Mouse (Mus musculus) intestine, embryonic 15.5 days (tissue): ENCODE data around the gene Gm49403. TPM values are rescaled to one million over a fixed set of nuclear protein-coding genes. Genes with fewer than 3 reads are reported as not detected.
"Not testable (repeated sequence)": the region's sequence is repeated elsewhere in the genome, so short reads cannot be mapped to it uniquely, and the experiment has no call there.

ENCODE experiments used
- ATAC-seq: fragments of 200-750 bp; cut with Nextera tagmentation; 2 replicates; pipeline ENCODE4 v1.8.0; 2017; ENCODE audit warnings: moderate TSS enrichment, moderate library complexity
- H3K27ac ChIP-seq: fragments of 300-500 bp; sonication (generic); 2 replicates; pipeline ENCODE4 v1.5.1; 2015; ENCODE audit warnings: mild to moderate bottlenecking, inconsistent platforms
- H3K27me3 ChIP-seq: fragments of 300-500 bp; sonication (generic); replicated peaks from 2 replicates; pipeline ENCODE4 v1.6.1; 2015; ENCODE audit warnings: inconsistent platforms
- H3K36me3 ChIP-seq: fragments of 300-500 bp; sonication (generic); 2 replicates; pipeline ENCODE4 v1.6.1; 2015; ENCODE audit warnings: inconsistent platforms
- H3K4me1 ChIP-seq: fragments of 300-500 bp; sonication (generic); replicated peaks from 2 replicates; pipeline ENCODE4 v1.6.1; 2015; ENCODE audit warnings: inconsistent platforms
- H3K4me2 ChIP-seq: fragments of 300-500 bp; sonication (generic); replicated peaks from 2 replicates; pipeline ENCODE4 v1.6.1; 2015; ENCODE audit warnings: mild to moderate bottlenecking, inconsistent platforms
- H3K4me3 ChIP-seq: fragments of 300-500 bp; sonication (generic); replicated peaks from 2 replicates; pipeline ENCODE4 v1.5.1; 2015; ENCODE audit warnings: inconsistent platforms
- H3K9ac ChIP-seq: fragments of 300-500 bp; sonication (generic); 2 replicates; pipeline ENCODE4 v1.6.1; 2015; ENCODE audit warnings: inconsistent platforms
- H3K9me3 ChIP-seq: fragments of 300-500 bp; sonication (generic); 2 replicates; pipeline ENCODE4 v1.6.1; 2016; ENCODE audit warnings: inconsistent platforms
- WGBS: fragments of 180-500 bp; shearing (Covaris S2); methylation state at CpG from one replicate; pipeline ENCODE4 v1.1.7; 2015; 5-methylcytosine and 5-hydroxymethylcytosine counted together
- polyA plus RNA-seq: library from polyadenylated mRNA; unstranded; fragments of >200 nt; fragmentation: Nextera tagmentation; extraction: Ambion mirVana; gene quantifications from 2 replicates; pipeline ENCODE4 v1.2.1, GENCODE M21; 2015

Gene Gm49403
- not detected in 2 replicates for polyA plus RNA-seq

- Histone ChIP-seq H3K36me3 (no peaks in the 10 kb centered on the region), H3K4me3 (no peak within 1 kb of the TSS), H3K9me3 (no peaks in the 10 kb centered on the region), H3K27me3 (no peaks in the 10 kb centered on the region), H3K27ac (no peak within 1 kb of the TSS), H3K9ac (no peak within 1 kb of the TSS), H3K4me1 (peaks cover 13% of the 10 kb centered on the region; the same call in 1 of the 2 replicates), H3K4me2 (no peak within 1 kb of the TSS)
- 75% methylated on average over 3 of the region's 3 CpGs for WGBS
- ATAC-seq: no peak
Observed at GRCm38 (mm10) chr19:8883616-8884015, at the start of gene Gm49403, which contains the start of gene Lbhd1. TSS of gene Gm49403 (plus strand) at chr19:8883930. TSS of gene Lbhd1 (plus strand) at chr19:8883732.

- peaks cover 29% of the 10 kb centered on the region for H3K36me3 ChIP-seq
- H3K27me3 ChIP-seq, H3K4me3 ChIP-seq, H3K9ac ChIP-seq, H3K27ac ChIP-seq, ATAC-seq, H3K9me3 ChIP-seq, H3K4me2 ChIP-seq: not testable (repeated sequence)
- H3K4me1 ChIP-seq: peaks cover 12% of the 10 kb centered on the region
- 94% methylated on average over 10 of the region's 10 CpGs for WGBS
Observed at GRCm38 (mm10) chr19:8836327-8836726, 47.4 kb upstream of the Gm49403 start.

DNA sequence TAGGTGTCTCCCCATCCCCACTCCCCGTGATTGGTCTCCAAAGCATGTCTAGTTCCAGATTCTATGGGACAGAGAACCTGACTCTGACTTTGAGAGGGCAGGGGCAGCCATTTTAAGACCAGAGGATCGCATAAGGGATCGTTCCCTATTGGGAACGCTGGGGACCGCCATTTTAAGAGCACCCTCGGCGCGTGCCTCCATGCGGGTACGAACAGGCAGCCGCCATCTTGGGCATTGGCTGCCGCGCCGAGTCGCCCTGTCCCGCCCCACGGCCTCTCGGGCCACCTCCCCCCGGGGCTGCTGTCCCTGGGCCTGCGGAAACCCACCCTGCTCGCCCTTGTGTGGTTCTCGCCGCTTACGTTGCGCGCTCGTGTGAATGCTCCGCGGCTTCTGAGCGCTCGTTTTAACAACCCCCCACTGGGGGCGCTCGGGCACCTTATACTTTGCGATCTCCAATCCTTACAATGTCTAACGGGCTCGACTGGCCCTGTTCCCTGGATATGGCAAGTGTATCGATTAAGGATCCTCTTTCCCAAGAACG is 46.4 kb upstream of the Gm49403 start, which contains the start of gene Bscl2:
Bscl2 (plus strand) TSS at position 217 of the 541 bp plus-strand sequence.
- no peaks in the 10 kb centered on the region for H3K9me3 ChIP-seq
- peak; percentile 83 for ATAC-seq
- peak within 1 kb of the TSS; percentile 68 for H3K9ac ChIP-seq
- H3K27ac ChIP-seq: peak within 1 kb of the TSS; percentile 97
- peak within 1 kb of the TSS; percentile 91 for H3K4me2 ChIP-seq
- peak within 1 kb of the TSS; percentile 50 for H3K4me3 ChIP-seq
- H3K4me1 ChIP-seq: peaks cover 12% of the 10 kb centered on the region
- WGBS: 1% methylated on average over 38 of the region's 38 CpGs
- H3K27me3 ChIP-seq: no peaks in the 10 kb centered on the region
- H3K36me3 ChIP-seq: peaks cover 20% of the 10 kb centered on the region

- Histone ChIP-seq H3K4me1 (peaks cover 12% of the 10 kb centered on the region), H3K9me3 (no peaks in the 10 kb centered on the region), H3K27me3 (no peaks in the 10 kb centered on the region), H3K4me3 (peak overlapping the region; percentile 50), H3K4me2 (peak overlapping the region; percentile 91), H3K36me3 (peaks cover 12% of the 10 kb centered on the region), H3K27ac (peak overlapping the region; percentile 97), H3K9ac (peak overlapping the region; percentile 68)
- 20% methylated on average over 15 of the region's 15 CpGs for WGBS
- ATAC-seq: peak; percentile 8; the same call in 1 of the 2 replicates
Observed at GRCm38 (mm10) chr19:8838041-8838730, 45.5 kb upstream of the Gm49403 start.

- no peak for ATAC-seq
- Histone ChIP-seq H3K9me3 (no peaks in the 10 kb centered on the region), H3K4me1 (peaks cover 12% of the 10 kb centered on the region), H3K4me2 (peak within 1 kb of the TSS; percentile 91), H3K36me3 (peaks cover 7% of the 10 kb centered on the region; the same call in 1 of the 2 replicates), H3K27ac (peak within 1 kb of the TSS; percentile 97), H3K4me3 (peak within 1 kb of the TSS; percentile 50), H3K9ac (peak within 1 kb of the TSS; percentile 68), H3K27me3 (no peaks in the 10 kb centered on the region)
- WGBS: 69% methylated on average over 11 of the region's 11 CpGs
Observed at GRCm38 (mm10) chr19:8839103-8839907, 44.4 kb upstream of the Gm49403 start, which contains the start of gene Gng3. TSS of gene Gng3 (minus strand) at chr19:8839194.

DNA sequence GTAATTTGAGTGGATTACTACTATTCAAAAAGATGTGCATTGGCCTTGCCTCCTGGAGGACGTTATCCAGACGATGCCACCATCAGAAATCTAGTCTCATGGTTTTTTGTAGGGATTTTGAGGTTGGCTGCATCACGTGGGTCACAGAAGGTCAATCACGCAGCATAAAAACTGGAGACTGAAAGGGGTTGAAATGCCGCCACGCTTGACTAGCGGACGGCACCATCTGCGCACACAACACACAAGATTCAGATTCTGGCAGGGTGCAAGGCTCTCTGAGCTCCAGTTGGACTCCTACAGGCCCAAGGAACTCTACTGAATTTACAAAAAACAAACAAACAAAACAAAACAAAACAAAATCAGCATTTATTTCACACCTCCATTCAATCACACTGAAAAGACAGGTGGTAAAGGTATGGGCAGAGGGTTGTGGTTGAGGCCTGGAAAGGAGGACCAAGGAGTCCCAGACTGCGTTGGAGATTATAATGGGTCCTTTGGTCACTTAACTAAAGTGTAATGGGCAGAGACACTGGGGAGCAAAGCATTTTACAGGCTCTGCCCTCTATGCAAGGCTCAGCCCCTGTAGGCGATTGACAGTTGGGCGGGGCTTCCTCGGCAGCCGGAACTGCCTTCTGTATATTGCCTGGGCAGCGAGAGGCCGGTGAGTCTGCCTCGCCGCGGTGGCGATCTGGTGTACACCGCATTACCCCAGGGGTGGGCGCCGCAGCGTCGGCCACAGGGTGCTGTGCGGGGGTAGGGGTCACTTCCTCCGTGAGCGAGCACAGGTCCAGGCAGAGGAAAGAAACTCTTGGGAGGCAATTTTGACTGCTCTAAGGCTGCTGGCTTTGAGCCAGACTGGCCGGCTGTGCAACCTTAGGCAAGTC is 43.6 kb upstream of the Gm49403 start:
- WGBS: 25% methylated on average over 29 of the region's 29 CpGs
- Histone ChIP-seq H3K4me2 (peak overlapping the region; percentile 88), H3K27ac (no peak overlapping the region), H3K27me3 (no peaks in the 10 kb centered on the region), H3K4me1 (peaks cover 12% of the 10 kb centered on the region), H3K9ac (peak overlapping the region; percentile 62), H3K36me3 (0 out of 2 replicates have a peak, but pooled peaks cover 2% of the 10 kb centered on the region), H3K4me3 (peak overlapping the region; percentile 50), H3K9me3 (no peaks in the 10 kb centered on the region)
- ATAC-seq: peak; percentile 81

GRCm38 (mm10) chr19:8841012-8841411 is 42.7 kb upstream of the Gm49403 start:
- H3K9me3 ChIP-seq: no peaks in the 10 kb centered on the region
- H3K27ac ChIP-seq: no peak overlapping the region
- H3K27me3 ChIP-seq: no peaks in the 10 kb centered on the region
- H3K4me3 ChIP-seq: peak overlapping the region; percentile 50
- 90% methylated on average over 7 of the region's 7 CpGs for WGBS
- H3K4me2 ChIP-seq: peak overlapping the region; percentile 88
- no peak for ATAC-seq
- peaks cover 3% of the 10 kb centered on the region; the same call in 1 of the 2 replicates for H3K36me3 ChIP-seq
- H3K9ac ChIP-seq: peak overlapping the region; percentile 62
- peaks cover 12% of the 10 kb centered on the region for H3K4me1 ChIP-seq

DNA sequence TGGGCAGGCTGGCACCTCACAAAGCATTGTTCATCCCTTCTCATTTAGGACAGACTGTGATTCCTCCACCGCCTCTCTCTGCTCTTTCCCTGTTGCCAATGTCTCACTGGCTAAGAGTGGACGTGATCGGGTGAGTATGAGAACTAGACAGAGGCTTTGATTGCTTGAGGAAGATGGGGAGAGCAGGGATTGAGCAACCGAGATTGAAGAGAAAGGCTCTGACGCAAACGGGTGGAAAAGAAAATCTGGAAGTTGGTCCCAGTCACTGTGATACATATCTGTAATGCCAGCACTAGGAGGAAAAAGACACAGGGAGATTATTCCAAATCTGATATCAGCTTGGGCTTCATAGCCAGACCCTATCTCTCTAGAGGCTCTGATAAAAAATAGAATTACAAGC is 40.8 kb upstream of the Gm49403 start:
- Histone ChIP-seq H3K4me3 (no peak overlapping the region), H3K4me2 (no peak overlapping the region), H3K36me3 (peaks cover 8% of the 10 kb centered on the region; the same call in 1 of the 2 replicates), H3K9ac (0 out of 2 replicates have a peak overlapping the region, but pooled peaks have one; percentile 1), H3K27me3 (no peaks in the 10 kb centered on the region), H3K27ac (no peak overlapping the region), H3K4me1 (peaks cover 8% of the 10 kb centered on the region), H3K9me3 (no peaks in the 10 kb centered on the region)
- no peak for ATAC-seq
- 83% methylated on average over 6 of the region's 6 CpGs for WGBS

- Histone ChIP-seq H3K4me2 (no peak overlapping the region), H3K27ac (no peak overlapping the region), H3K36me3 (peaks cover 8% of the 10 kb centered on the region; the same call in 1 of the 2 replicates), H3K4me3 (no peak overlapping the region), H3K4me1 (peaks cover 3% of the 10 kb centered on the region; the same call in 1 of the 2 replicates), H3K9me3 (no peaks in the 10 kb centered on the region), H3K9ac (no peak overlapping the region), H3K27me3 (no peaks in the 10 kb centered on the region)
- 63% methylated on average over 5 of the region's 5 CpGs for WGBS
- no peak for ATAC-seq
Observed at GRCm38 (mm10) chr19:8844371-8845129, 39.2 kb upstream of the Gm49403 start.

GRCm38 (mm10) chr19:8848356-8848755 is 35.4 kb upstream of the Gm49403 start:
- Histone ChIP-seq H3K9ac (no peak overlapping the region), H3K4me1 (peaks cover 13% of the 10 kb centered on the region; the same call in 1 of the 2 replicates), H3K4me2 (no peak overlapping the region), H3K9me3 (no peaks in the 10 kb centered on the region), H3K27ac (no peak overlapping the region), H3K36me3 (peaks cover 8% of the 10 kb centered on the region; the same call in 1 of the 2 replicates), H3K4me3 (no peak overlapping the region), H3K27me3 (no peaks in the 10 kb centered on the region)
- ATAC-seq: no peak
- 63% methylated on average over 5 of the region's 5 CpGs for WGBS
